Mouse (Mus musculus) mesoderm, embryonic 11.5 days (tissue): ENCODE measurements around the gene Kirrel.
A peak's percentile ranks its signal among the peaks of the same experiment; 100 is the strongest.
"Not testable (repeated sequence)": the region's sequence is repeated elsewhere in the genome, so short reads cannot be mapped to it uniquely, and the experiment has no call there.

Experiments used
- DNase-seq: peaks from one replicate; pipeline ENCODE4 v3.0.0-alpha.2; 2012; ENCODE audit warnings: low read depth, low spot score

The Kirrel gene

DNA sequence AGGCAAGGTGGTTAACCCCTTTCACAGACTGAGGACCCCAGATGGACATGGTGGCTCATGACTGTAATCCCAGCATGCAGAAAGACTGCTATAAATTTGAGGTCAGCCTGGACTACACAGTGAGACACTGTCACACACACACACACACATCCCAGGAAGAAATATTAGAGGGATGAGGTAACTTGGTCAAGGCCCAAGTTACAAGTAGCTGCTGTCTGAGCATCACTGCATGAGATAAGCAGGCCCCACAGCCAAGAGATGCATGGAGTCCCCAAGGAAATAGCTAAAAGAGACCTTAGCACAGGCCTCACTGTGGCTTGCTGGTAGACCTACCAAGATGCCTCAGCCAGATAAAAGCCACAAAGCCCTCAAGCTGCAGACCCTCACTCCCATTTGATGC lies 39.6 kb downstream of the Kirrel start:
- no peak for DNase-seq

DNA sequence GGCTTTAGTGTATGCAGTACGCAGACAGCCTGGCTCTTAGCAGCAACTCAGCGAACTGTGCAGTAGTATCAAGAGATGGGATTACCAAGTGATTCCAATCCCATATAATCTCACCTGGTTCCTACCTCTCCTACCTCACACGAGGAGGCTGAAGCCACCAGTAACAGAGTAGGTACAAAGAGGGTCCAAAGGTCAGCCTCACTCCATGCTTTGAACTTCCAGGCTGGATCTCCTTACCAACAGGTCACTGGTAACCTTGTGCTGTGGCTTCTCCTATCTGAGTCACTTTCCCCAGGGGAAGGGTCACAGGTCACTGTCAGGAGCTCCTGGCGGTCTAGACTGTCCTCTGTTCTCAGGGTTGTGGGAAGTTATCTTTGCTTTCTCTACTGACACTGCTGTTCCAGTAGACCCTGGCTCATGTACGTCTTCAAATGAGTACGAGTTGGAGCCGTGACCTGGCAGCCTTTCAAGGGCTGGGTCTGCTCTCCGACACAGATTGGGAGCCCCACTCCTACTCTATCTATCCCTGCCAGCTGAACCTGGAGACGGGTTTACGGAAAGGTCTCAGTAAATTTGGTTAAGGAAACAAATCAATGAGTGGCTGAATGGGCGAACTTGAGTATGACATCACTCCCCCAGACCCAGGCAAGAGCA lies 42.7 kb downstream of the Kirrel start:
- DNase-seq = no peak

DNA sequence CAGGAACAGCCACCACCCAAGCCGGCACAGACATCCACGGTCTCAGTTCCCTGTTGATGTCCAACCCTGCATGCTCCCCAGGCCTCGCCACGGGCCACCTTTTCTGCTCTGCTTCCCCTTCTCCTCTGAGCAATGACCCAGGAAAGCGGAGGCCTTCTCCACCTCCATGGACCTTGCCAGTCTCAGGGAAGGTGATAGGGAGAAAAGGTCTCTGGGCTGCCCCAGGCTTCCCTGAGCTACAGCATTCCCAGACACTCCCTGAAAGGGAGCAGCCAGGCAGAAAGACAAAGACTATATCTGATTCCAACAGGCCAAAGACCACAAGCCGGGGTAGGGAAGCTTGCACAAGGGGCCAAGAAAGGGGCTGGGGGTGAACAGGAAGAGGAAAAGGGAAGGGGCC lies 43.6 kb downstream of the Kirrel start:
- DNase-seq = no peak

DNA sequence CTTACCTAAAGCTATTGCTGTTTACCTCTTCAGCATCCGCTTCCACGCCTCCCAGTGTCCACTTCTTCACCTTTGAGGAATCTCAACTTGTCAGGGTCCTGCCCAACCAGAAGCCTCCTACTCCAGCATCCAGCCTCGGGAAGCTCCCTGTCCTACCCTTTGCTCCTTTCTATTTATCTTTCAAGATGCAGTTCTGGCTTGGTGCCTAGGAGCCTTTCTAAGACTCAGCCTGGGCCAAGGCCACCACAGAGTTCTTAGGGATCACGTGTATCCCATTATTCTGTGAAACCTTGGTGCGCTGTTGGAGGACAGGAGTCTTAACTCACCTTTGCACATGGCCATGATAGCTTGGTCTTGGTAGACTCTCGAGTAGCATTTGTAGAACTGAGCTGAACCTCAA lies 50.8 kb downstream of the Kirrel start:
- DNase-seq = no peak

DNA sequence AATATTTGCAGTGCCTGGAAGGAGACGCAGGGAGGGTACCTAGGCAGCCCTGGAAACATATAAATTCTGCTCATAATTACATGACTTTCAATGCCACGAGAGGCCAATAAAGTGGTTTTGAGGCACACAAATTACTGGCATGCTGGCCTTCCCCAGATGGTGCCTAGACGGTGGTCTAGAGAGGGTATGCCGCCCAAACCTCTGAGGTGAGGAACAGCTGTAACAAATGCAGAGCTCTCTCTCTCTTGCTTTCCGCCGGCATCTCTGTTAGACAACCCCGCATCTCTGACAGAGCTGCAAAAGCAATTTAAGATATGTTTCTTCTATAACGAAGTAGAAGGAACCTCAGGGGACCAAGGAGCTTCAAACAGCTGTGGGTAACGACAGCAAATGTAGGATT lies 56.3 kb downstream of the Kirrel start:
- no peak for DNase-seq

DNA sequence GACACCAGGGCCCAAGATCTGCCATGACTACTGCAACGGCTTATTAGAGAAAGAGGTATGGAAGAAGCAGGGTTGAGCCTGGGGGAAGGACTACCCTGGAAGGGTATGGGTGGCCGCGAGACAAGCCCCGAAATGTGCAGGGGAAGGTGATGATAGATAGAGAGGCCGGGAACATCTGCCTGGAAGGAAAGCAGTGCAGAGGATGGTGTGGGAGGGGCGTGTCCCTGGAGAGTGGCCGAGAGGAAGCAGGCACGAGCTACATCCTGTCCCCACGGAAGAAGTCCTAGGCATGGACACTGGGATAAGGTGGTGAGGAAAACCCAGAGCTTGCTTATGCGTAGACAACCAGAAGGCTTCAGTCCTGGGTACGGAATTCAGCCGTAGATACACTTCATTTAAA lies 56.9 kb downstream of the Kirrel start:
- no peak for DNase-seq

DNA sequence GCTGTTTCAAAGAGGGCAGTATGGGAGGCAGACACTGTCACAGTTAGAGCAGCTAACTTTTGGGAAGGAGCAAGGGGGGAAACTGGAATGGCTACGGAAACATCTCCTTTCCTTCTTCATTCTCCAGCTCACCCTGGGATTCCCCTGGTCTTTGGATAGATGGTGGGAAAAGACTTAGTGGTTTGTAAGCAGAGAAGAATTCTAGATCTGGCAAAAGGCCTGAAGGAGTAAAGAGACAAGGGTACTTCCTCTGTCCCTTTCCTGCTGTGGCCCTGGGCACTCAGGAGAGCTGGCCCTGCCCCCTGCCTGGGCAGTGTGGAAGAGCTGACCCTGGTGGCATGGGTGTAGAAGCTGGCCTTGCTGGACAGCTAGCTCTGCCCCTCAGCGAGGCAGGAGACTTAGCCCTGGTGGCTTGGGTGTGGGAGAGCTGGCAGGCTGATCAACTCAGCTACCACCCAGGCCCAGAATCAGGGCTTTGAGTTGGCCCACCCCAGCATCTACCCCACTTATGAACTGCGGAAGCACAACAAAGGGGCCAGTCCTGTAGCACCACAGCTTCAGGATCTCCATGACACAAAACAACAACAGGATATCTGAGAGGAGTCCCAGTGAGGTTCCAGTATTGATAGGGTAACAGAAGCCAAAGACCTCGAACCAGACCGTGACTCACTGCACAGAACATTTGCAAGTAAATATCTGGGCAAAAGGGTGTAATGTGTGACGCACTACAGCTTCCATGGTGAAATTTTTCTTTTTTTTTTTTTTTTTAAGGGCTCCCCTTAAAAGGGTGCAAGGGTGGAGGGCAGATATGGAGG lies 58.6 kb downstream of the Kirrel start:
- DNase-seq = no peak

DNA sequence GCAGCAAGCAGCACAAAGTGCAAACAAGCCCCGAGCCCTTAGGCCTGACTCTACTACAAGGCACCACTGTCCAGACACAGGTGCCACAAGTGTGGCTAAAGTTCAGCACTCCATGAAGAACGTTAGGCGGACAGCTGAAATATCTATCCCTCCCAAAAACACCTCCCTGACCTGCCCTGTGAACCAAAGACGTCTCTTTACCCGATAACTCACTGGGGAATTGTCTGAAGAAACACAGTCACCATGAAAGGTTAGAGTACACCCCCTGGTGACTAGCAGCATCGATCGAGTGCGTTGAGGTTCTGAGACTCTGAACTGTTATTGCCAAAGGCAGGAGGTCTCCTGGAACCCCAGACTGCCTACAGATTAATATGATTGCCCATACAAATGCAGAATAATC lies 59.3 kb downstream of the Kirrel start:
- no peak for DNase-seq

DNA sequence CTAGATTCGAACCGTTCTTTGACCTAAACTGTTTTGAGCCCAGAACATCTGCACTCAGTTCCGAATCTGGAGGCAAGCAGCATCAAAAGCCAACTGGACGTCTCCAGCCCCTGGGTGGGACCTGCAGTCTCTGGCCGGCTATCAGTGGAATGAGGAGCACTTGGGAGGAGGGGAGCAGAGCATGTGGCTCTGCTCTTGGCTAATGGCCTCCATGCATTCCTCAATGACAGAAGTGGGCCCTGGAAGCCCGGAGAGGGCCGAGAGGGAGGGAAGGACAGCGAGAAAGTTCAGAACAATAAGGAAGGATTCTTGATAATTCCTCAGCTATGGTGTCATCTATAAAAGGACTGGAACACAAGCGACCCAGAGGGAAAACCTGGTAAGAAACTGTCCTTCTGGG lies 59.7 kb downstream of the Kirrel start:
- no peak for DNase-seq

DNA sequence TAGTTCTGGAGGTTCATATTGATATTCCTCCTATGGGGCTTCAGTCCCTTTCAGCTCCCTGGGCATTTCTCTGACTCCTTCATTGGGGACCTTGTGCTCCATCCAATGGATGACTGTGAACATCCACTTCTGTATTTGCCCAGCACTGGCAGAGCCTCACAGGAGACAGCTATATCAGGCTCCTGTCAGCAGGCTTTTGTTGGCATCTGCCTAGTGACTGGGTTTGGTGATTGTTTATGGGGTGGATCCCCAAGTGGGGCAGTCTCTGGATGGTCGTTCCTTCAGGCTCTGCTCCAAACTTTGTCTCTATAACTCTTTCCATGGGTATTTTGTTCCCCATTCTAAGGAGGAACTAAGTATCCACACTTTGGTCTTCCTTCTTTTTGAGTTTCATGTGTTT lies 60.7 kb downstream of the Kirrel start:
- DNase-seq = not testable (repeated sequence)

DNA sequence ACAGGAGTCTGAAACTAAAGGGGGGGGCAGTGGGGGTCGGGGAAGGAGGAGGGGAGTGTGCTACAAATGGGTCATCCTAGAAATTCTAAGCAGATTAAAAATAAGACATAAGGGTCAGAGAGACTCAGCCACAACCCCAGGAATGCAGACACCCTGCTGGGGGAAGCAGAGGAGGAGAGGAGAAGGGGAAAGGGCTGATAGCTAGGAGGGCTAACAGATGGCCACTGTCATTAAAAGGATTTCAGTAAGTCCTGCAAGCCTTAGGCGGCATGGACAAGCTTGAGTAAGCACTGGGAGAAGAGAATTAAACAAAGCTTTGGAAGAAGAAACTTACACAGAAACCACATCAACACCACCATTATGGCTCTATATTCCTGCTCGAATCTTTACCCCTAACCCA lies 62.3 kb downstream of the Kirrel start:
- DNase-seq = no peak

DNA sequence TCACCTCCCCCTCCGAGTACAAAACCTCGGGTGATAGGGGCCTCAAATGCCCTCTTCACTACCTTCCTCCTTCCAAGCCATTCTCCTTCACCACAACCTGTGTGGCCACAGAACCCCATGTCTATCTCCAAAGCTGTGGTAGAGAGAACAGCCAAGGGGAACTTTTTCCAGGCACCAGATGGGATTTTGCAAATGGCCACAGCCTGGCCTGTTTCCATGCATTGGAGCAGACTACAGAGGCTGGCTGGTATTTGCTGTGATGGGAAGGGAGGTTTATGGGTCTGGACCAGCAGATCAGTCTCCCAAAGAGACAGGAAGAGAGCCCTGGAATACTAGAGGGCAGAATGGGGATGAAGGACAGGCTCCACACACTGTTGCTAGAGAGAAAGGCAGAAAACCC lies 69.7 kb downstream of the Kirrel start:
- DNase-seq = no peak

DNA sequence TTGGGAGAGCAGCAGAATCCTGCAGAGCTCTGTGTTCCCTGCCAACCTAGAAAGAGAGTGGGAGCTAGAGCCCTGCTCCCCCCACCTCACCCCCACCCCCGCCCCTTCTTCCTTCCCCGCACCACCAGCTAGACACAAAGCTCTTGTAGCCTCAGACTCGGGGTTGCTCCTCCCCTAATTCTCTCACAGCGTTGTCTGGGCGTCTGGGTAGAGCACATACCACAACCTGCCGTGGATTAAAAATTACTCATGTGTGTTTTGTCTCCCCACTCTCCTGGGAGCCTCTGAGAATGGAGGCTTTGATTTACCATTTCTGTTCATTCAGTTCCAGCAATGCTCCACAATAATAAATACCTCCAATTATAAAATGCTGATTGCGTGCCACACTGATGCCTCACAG lies 72.2 kb downstream of the Kirrel start:
- DNase-seq = peak; percentile 29

DNA sequence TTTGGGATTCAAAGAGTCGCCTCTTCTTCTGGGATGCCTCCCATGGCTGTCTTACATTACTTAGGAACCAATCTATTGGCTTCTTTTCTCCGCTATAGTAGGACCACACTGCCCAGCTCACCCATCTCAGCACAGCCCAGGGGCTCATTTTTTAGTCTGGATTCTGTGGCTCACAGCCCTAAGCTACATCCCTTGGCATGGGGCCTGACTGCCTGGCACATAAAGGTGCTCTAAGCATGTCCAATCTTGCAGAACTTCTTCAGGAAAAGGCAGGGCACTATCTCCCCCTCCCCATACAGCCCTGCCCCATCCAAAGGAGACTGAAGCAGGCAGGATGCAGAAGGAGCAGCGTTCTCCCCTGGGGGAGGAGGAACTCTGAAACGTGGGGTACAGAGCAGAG lies 73.6 kb downstream of the Kirrel start:
- DNase-seq = no peak

DNA sequence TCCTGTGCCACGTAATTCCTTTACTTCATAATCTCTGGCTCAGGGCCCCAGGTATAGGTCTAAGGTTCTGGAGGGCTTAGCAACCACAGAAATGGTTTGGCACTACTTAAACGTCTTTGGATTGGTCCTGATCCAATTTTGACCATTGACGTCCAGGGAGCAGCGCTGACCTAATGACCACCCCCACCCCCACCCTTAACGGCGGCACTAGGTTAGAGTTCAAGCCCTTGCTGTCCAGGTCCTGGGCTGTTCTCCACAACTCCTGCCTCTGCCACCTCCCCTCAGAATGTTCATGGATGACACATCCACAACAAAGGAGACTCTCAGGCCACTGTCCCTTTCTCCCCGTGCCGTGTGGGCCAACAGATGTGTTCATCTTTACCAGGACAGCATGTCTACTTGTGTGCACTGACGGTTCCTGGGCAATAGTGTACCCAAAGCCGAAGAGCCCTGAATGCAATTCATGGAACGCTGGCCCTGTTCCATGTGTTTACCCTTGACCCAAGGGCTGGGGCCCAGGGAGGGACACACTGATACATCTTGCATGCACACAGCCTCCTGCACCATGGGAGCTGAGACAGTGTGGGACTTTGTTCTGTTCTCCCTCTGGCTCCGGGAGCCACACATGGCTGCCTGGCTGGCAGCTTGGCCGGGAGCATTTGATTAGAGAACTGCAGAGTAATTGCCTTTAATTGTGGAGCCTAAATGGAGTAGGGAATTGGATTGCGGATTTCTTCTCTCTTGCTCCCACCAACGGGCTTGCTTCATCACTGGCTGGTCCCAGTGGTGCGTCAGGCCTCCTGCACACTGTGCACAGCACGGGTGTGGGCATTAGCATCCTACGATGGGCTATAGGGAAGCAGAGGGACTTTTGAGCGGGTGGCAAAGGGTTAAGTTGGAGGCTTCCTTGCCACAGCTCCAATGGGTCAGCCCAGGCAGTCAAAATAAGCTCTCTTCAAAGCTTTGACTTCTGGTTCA lies 76.3 kb downstream of the Kirrel start:
- DNase-seq = no peak

DNA sequence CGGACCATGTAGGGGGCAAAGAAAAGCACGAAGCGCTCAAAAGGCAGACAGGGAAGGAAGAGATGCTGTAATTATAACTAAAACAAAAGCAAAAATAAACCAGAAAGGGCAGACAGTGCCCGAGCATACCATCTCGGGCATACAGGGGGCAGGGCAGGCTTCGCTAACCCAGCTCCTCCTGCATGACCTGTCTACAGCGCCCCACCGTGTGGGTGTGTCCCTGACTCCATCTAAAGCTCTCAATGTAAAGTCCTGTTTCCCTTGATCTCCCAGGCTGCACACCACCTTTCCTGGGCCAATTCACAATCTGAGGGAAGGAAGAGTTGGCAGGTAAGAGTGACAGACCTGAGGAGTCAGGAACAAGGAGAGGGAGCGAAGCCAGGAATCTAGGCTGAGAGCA lies 77.3 kb downstream of the Kirrel start:
- no peak for DNase-seq

DNA sequence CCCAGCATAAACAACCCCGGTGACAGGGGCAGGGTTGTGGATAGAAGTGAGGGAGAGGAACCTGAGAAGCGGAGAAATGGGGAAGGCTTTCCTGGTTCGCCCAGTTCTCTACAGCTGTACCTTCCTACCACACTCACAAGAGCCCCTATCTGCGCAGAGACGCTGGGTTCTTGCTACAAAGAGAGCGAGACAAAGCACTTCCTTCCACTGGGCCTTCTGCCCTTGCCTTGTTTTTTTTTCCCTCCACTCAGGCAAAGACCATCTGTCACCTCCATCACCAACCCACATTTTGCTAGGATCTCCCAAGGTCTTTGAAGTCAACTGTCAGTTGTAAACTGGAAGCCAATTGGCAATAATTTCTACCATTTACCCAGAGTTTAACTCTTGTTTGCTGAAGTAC lies 80.8 kb downstream of the Kirrel start:
- DNase-seq = no peak

DNA sequence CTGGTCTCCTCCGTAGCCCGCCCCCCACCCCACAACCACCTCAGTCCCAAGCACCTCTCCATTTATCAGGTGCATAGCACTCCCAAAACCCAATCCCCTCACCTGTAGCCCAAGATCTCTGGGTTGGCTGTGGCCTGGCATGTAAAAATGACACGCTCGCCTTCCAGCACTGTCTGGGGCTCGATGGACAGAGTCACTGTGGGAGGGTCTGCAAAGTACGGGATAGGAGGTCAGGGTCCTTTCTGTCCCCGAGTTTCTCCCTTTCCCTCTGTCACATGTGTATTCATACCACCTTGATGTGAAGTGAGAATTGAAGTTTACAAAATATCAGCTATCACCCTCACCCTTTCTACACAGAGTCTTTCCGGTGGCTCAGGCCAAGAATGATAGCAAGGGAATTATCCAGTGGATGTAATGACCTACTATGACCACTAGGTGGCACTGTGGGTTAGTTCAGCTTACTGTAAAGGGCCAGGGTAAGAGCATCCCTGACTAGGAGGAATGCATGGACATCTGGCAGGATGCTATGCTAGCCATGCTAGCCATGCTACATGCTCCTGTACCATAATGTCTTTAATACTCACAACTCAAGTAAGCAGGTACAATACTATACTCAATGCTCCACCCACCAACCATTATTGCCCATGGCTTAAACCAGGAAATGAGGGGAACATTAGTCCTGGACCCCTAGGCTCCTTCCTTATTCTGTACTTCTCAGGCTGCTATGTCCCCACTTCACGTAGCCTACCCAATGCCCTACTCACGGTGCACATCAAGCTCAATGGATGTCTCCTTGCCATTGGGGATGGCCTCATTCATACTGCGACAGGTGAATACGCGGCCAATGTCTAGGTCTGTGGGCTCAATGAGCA lies 84.6 kb downstream of the Kirrel start:
- DNase-seq = peak; percentile 88

DNA sequence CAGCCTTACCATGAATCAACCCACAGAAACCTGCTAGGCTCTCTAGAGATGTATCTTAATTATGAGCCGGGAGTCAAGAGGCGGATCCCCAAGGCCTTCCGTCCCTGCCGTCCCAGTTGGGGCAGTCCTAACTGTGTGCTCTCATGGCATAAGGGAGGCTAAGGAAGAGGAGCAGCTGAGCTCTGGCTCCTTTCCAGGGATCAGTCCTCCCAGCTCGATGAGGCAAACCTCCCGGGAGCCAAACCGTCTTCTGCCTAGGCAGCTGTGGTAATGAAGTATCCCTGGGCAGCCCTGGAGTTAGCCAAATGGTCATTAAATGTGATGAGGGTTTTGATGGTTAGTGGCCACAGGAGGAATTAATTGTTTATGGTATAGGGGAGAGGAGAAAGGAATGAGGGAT lies 87.4 kb downstream of the Kirrel start:
- no peak for DNase-seq

DNA sequence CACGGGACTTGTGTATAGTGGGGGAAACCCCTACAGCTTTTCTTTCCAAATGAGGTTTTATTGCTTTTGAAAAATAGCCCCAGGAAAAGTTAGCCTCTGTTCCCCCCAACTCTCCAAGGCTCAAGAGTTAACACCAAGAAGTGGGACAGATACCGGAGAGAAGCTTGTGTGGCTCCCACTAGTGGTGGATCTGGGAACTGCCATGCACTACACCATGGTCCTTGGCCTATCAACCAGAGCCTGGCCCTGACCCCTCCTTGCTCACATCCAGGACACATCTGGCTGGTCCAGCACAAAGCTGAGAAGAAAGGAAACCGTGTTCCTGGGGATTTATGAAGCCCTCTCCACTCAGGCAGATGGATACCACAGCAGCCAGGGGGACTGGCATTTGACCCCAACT lies 92.3 kb downstream of the Kirrel start:
- DNase-seq = peak; percentile 68

DNA sequence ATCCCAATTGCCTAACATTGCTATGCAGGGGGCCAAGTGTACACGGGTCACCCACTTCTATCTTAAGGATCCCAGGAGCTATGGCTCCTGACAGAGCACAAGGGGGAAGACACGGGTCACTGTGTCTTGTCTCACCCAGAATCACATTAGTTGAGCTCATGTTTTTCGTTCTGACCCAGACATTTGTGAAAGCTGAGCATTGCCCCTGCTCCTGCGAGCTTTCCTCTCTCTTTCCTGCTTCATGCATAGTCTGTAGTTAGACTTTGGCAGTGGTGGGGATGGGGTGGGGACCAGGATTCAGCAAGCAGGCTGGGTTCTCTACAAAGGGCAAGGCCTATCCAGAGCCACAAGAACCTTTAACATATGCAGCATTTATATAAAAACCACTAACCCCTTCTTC lies 94.8 kb downstream of the Kirrel start:
- DNase-seq = no peak
